Mouse (Mus musculus) lung, embryonic 14.5 days (tissue): ENCODE measurements around the gene Tmem229b. TPM values are rescaled to one million over a fixed set of nuclear protein-coding genes. Genes with fewer than 3 reads are reported as not detected.

Source experiments
- ATAC-seq: fragments of 200-750 bp; cut with Nextera tagmentation; 2 replicates; pipeline ENCODE4 v1.8.0; 2017; ENCODE audit warnings: mild to moderate bottlenecking, moderate TSS enrichment, moderate library complexity; ENCODE audit not compliant: insufficient read depth
- DNase-seq: peaks from one replicate; pipeline ENCODE4 v3.0.0-alpha.2; 2015
- H3K27ac ChIP-seq: fragments of 300-500 bp; sonication (generic); 2 replicates; pipeline ENCODE4 v1.5.1; 2014; ENCODE audit warnings: low read depth, mild to moderate bottlenecking, moderate library complexity
- H3K27me3 ChIP-seq: fragments of 300-500 bp; sonication (generic); 2 replicates; pipeline ENCODE4 v1.6.1; 2014; ENCODE audit warnings: low read length, control low read depth; ENCODE audit not compliant: insufficient read depth
- H3K36me3 ChIP-seq: fragments of 300-500 bp; sonication (generic); 2 replicates; pipeline ENCODE4 v1.6.1; 2014; ENCODE audit warnings: control low read depth; ENCODE audit not compliant: insufficient read depth
- H3K4me1 ChIP-seq: fragments of 300-500 bp; sonication (generic); 2 replicates; pipeline ENCODE4 v1.6.1; 2014; ENCODE audit warnings: antibody characterized with exemption, control low read depth; ENCODE audit not compliant: insufficient read depth
- H3K4me2 ChIP-seq: fragments of 300-500 bp; sonication (generic); 2 replicates; pipeline ENCODE4 v1.6.1; 2014; ENCODE audit warnings: mild to moderate bottlenecking
- H3K4me3 ChIP-seq: fragments of 300-500 bp; sonication (generic); 2 replicates; pipeline ENCODE4 v1.5.1; 2014; ENCODE audit warnings: low read depth, low read length
- H3K9ac ChIP-seq: fragments of 300-500 bp; sonication (generic); 2 replicates; pipeline ENCODE4 v1.6.1; 2014
- H3K9me3 ChIP-seq: fragments of 300-500 bp; sonication (generic); 2 replicates; pipeline ENCODE4 v1.6.1; 2016; ENCODE audit warnings: low read depth, low read length, control low read depth
- CTCF ChIP-seq: IDR thresholded peaks from 2 replicates; pipeline ENCODE4 v1.5.1; 2016; ENCODE audit warnings: antibody characterized with exemption, low read depth
- WGBS: fragments of 180-500 bp; shearing (Covaris S2); extraction: QIAGEN DNeasy Blood & Tissue Kit; methylation state at CpG from one replicate; pipeline ENCODE4 v1.1.7; 2014; 5-methylcytosine and 5-hydroxymethylcytosine counted together
- polyA plus RNA-seq: library from polyadenylated mRNA; unstranded; fragments of >200 nt; fragmentation: Nextera tagmentation; extraction: Ambion mirVana; gene quantifications from 2 replicates; pipeline ENCODE4 v1.2.1, GENCODE M21; 2014

Tmem229b gene
- polyA plus RNA-seq, 1 experiment from 2014 or later, result 5.7 TPM

GRCm38 (mm10) chr12:78952484-78952883, 54.9 kb downstream of the Tmem229b start:
- Histone ChIP-seq H3K9ac (no peak overlapping the region), H3K4me2 (no peak overlapping the region), H3K4me3 (no peak overlapping the region), H3K9me3 (no peaks in the 10 kb centered on the region), H3K27ac (no peak overlapping the region), H3K27me3 (no peaks in the 10 kb centered on the region), H3K4me1 (no peaks in the 10 kb centered on the region), H3K36me3 (no peaks in the 10 kb centered on the region)
- DNase-seq, result no peak
- WGBS, result 52% methylated on average over 3 of the region's 3 CpGs
- no peak for ATAC-seq
- TF ChIP-seq CTCF, result no peak

GRCm38 (mm10) chr12:78952053-78952452, 55.4 kb downstream of the Tmem229b start:
- Histone ChIP-seq H3K36me3 (no peaks in the 10 kb centered on the region), H3K4me3 (no peak overlapping the region), H3K27ac (no peak overlapping the region), H3K9me3 (no peaks in the 10 kb centered on the region), H3K4me2 (no peak overlapping the region), H3K27me3 (no peaks in the 10 kb centered on the region), H3K4me1 (no peaks in the 10 kb centered on the region), H3K9ac (no peak overlapping the region)
- DNase-seq (no peak), ATAC-seq (no peak)
- no peak for TF ChIP-seq CTCF
- 58% methylated on average over 11 of the region's 11 CpGs for WGBS

GRCm38 (mm10) chr12:78947661-78948060, 59.8 kb downstream of the Tmem229b start:
- H3K36me3 ChIP-seq, result no peaks in the 10 kb centered on the region

DNA sequence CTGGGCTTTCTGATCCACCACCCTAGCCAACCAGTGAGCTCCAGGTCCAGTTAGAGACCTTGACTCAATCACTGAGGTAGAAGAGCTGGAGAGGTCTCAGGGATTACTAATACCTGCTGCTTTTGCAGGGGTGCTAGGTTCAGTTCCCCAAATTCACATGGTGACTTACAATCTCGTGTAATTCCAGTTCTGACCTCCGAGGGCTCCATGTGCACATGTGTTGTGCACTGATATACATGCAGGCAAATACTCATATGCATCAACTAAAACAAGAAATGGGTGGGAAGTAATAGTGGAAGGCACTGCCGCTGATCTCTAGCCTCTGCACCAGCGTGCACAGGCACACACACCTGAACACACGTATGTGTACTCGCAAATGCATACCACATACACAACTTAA, 60.3 kb downstream of the Tmem229b start:
- H3K4me3 ChIP-seq, result no peak overlapping the region
- H3K36me3 ChIP-seq, result no peaks in the 10 kb centered on the region
- TF ChIP-seq CTCF, result peak; percentile 39
- ATAC-seq, result no peak
- H3K9me3 ChIP-seq, result no peaks in the 10 kb centered on the region
- peak; percentile 12 for DNase-seq
- 77% methylated on average over 6 of the region's 6 CpGs for WGBS
- H3K27me3 ChIP-seq, result no peaks in the 10 kb centered on the region
- no peak overlapping the region for H3K4me2 ChIP-seq
- H3K4me1 ChIP-seq, result no peaks in the 10 kb centered on the region
- H3K9ac ChIP-seq, result no peak overlapping the region
- H3K27ac ChIP-seq, result no peak overlapping the region

More at GRCm38 (mm10) chr12:78947661-78948060, 59.8 kb downstream of the Tmem229b start:
- WGBS, result 37% methylated on average over 5 of the region's 5 CpGs
- Histone ChIP-seq H3K4me2 (no peak overlapping the region), H3K27ac (no peak overlapping the region), H3K9ac (no peak overlapping the region), H3K4me3 (no peak overlapping the region), H3K27me3 (no peaks in the 10 kb centered on the region), H3K9me3 (no peaks in the 10 kb centered on the region), H3K4me1 (no peaks in the 10 kb centered on the region)
- DNase-seq (no peak), ATAC-seq (no peak)
- TF ChIP-seq CTCF, result no peak

DNA sequence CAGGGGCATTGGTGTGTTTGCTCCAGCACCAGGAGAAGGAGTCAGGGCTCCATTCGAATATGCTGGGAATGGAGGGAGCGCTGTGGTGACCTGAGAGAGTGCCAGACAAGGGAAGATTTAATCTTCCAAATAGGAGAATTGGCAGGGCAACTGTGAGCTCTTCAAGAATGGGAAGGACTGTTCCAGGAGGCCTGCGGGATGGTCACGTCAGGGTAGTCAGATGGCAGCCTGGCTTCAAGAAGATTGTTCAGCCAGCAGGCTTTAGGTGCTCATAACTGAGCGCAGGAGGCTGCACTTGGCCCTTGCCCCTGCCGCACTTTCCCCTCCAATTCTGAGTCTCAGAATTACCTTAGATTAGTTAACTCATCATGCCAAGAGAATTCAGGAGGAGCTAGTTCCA, 64.5 kb downstream of the Tmem229b start:
- Histone ChIP-seq H3K27me3 (no peaks in the 10 kb centered on the region), H3K9ac (no peak overlapping the region), H3K4me3 (no peak overlapping the region), H3K9me3 (no peaks in the 10 kb centered on the region), H3K36me3 (no peaks in the 10 kb centered on the region), H3K27ac (no peak overlapping the region), H3K4me2 (no peak overlapping the region), H3K4me1 (no peaks in the 10 kb centered on the region)
- no peak for TF ChIP-seq CTCF
- no peak for DNase-seq
- no peak for ATAC-seq
- WGBS, result 81% methylated on average over 6 of the region's 6 CpGs

- H3K4me3 ChIP-seq, result no peak overlapping the region
- no peaks in the 10 kb centered on the region for H3K27me3 ChIP-seq
- ATAC-seq (no peak), DNase-seq (no peak)
- TF ChIP-seq CTCF, result no peak
- no peaks in the 10 kb centered on the region for H3K9me3 ChIP-seq
- H3K9ac ChIP-seq, result no peak overlapping the region
- H3K27ac ChIP-seq, result no peak overlapping the region
- no peaks in the 10 kb centered on the region for H3K36me3 ChIP-seq
- H3K4me1 ChIP-seq, result no peaks in the 10 kb centered on the region
- H3K4me2 ChIP-seq, result no peak overlapping the region
- WGBS, result 82% methylated on average over 5 of the region's 5 CpGs
These were observed 67.3 kb downstream of the Tmem229b start for GRCm38 (mm10) chr12:78940081-78940480.

DNA sequence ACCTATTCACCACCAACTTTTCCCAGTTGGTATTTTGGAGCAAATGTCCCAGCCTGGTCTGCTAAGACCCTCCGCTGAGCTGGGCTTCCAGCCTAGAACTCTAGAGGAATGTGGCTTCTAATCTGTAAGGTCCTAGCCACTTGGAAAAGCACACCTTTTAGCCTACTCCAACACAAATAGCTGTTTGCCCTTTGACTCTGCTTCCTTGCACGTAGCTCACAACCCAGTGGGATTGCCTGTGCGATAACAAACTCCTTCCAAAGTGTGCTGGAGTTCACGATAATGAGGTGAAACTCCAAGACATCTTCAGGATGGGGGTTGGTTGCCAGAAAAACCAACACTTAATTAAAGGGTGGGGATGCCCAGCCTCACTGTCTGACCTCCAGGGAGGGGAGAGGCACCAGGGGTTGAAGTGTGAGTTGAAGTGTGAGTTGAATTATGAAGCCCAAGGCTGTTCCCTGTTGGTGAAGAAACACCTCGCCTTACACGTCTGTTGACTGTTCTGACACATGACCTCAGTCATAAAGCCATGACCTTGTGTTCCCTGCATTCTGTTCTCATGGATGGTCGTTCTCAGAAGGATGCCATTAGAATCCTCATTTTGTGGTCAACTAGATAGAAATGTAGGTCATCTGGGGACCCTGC, 67.9 kb downstream of the Tmem229b start:
- Histone ChIP-seq H3K4me2 (no peak overlapping the region), H3K27me3 (no peaks in the 10 kb centered on the region), H3K4me1 (no peaks in the 10 kb centered on the region), H3K36me3 (no peaks in the 10 kb centered on the region), H3K27ac (no peak overlapping the region), H3K4me3 (no peak overlapping the region), H3K9me3 (no peaks in the 10 kb centered on the region), H3K9ac (no peak overlapping the region)
- 40% methylated on average over 7 of the region's 7 CpGs for WGBS
- DNase-seq (no peak), ATAC-seq (no peak)
- TF ChIP-seq CTCF, result no peak
